Mouse (Mus musculus) lung, postnatal 0 days (tissue): ENCODE measurements around the gene Trim2. TPM values are rescaled to one million over a fixed set of nuclear protein-coding genes. Genes with fewer than 3 reads are reported as not detected.
A peak's percentile ranks its signal among the peaks of the same experiment; 100 is the strongest.

ENCODE experiments used
- ATAC-seq: fragments of 200-750 bp; cut with Nextera tagmentation; 2 replicates; pipeline ENCODE4 v1.8.0; 2017; ENCODE audit warnings: moderate library complexity
- DNase-seq: peaks from one replicate; pipeline ENCODE4 v3.0.0-alpha.2; 2016; ENCODE audit warnings: low spot score
- H3K27ac ChIP-seq: fragments of 300-500 bp; sonication (generic); 2 replicates; pipeline ENCODE4 v1.5.1; 2014; ENCODE audit warnings: antibody characterized with exemption, mild to moderate bottlenecking, low read length, mixed read lengths
- H3K27me3 ChIP-seq: fragments of 300-500 bp; sonication (generic); replicated peaks from 2 replicates; pipeline ENCODE4 v1.6.1; 2014; ENCODE audit warnings: low read length, mixed read lengths; ENCODE audit not compliant: insufficient read depth
- H3K36me3 ChIP-seq: fragments of 300-500 bp; sonication (generic); 2 replicates; pipeline ENCODE4 v1.6.1; 2014; ENCODE audit warnings: low read length, mixed read lengths; ENCODE audit not compliant: insufficient read depth
- H3K4me1 ChIP-seq: fragments of 300-500 bp; sonication (generic); 2 replicates; pipeline ENCODE4 v1.6.1; 2014; ENCODE audit warnings: antibody characterized with exemption, low read depth, low read length, mixed read lengths; ENCODE audit not compliant: insufficient read depth
- H3K4me2 ChIP-seq: fragments of 300-500 bp; sonication (generic); replicated peaks from 2 replicates; pipeline ENCODE4 v1.6.1; 2014; ENCODE audit warnings: low read depth, mild to moderate bottlenecking, low read length, moderate library complexity, mixed read lengths
- H3K4me3 ChIP-seq: fragments of 300-500 bp; sonication (generic); 2 replicates; pipeline ENCODE4 v1.5.1; 2014; ENCODE audit warnings: low read depth, low read length
- H3K9ac ChIP-seq: fragments of 300-500 bp; sonication (generic); replicated peaks from 2 replicates; pipeline ENCODE4 v1.6.1; 2014; ENCODE audit warnings: low read depth, mild to moderate bottlenecking
- H3K9me3 ChIP-seq: fragments of 300-500 bp; sonication (generic); 2 replicates; pipeline ENCODE4 v1.6.1; 2016; ENCODE audit warnings: low read length, mixed read lengths
- CTCF ChIP-seq: IDR thresholded peaks from 2 replicates; pipeline ENCODE4 v1.5.1; 2016; ENCODE audit warnings: antibody characterized with exemption, mild to moderate bottlenecking
- EP300 ChIP-seq: IDR thresholded peaks from 2 replicates; pipeline ENCODE4 v1.6.1; 2016; ENCODE audit warnings: antibody characterized with exemption, mild to moderate bottlenecking, control low read depth
- WGBS: fragments of 180-500 bp; shearing (Covaris S2); extraction: QIAGEN DNeasy Blood & Tissue Kit; methylation state at CpG from one replicate; pipeline ENCODE4 v1.1.7; 2014; 5-methylcytosine and 5-hydroxymethylcytosine counted together
- polyA plus RNA-seq: library from polyadenylated mRNA; unstranded; fragments of >200 nt; fragmentation: Nextera tagmentation; extraction: Ambion mirVana; gene quantifications from 2 replicates; pipeline ENCODE4 v1.2.1, GENCODE M21; 2015

The Trim2 gene
- polyA plus RNA-seq, 1 experiment from 2014 or later = 18.7 TPM

- no peak overlapping the region for H3K9ac ChIP-seq
- no peaks in the 10 kb centered on the region for H3K27me3 ChIP-seq
- H3K4me1 ChIP-seq = no peaks in the 10 kb centered on the region
- H3K4me2 ChIP-seq = no peak overlapping the region
- 29% methylated on average over 3 of the region's 3 CpGs for WGBS
- H3K4me3 ChIP-seq = no peak overlapping the region
- H3K27ac ChIP-seq = no peak overlapping the region
- no peaks in the 10 kb centered on the region for H3K9me3 ChIP-seq
- DNase-seq (peak; percentile 25), ATAC-seq (no peak)
- no peaks in the 10 kb centered on the region for H3K36me3 ChIP-seq
- TF ChIP-seq CTCF (peak; percentile 74), EP300 (no peak)
Measured at GRCm38 (mm10) chr3:84123461-84123860, 183.2 kb downstream of the Trim2 start.

DNA sequence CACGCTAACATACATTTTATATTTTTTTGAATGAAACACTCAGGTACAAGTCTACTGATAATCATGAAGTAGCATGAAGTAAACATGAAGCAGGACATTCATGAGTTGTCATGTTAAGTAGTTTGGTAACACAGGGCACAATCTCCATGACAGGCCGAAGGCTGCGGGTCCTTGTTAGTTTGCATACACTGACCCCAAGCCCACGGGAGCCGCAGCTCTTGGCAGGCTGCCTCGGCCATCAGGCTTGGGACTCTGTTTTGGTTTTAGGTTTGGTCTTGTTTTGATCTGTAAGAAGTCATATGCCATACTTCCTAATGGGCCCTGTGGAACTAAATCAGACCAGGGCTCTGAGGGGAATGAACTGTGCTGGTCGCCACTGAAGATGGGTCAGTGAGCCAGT, 188.0 kb downstream of the Trim2 start:
- H3K4me2 ChIP-seq = no peak overlapping the region
- no peaks in the 10 kb centered on the region for H3K27me3 ChIP-seq
- H3K4me1 ChIP-seq = no peaks in the 10 kb centered on the region
- DNase-seq = no peak
- no peak for TF ChIP-seq CTCF
- no peak for TF ChIP-seq EP300
- WGBS = 58% methylated on average over 7 of the region's 7 CpGs
- H3K9me3 ChIP-seq = no peaks in the 10 kb centered on the region
- no peak for ATAC-seq
- no peaks in the 10 kb centered on the region for H3K36me3 ChIP-seq
- 0 out of 2 replicates have a peak overlapping the region, but pooled peaks have one; percentile 3 for H3K27ac ChIP-seq
- no peak overlapping the region for H3K9ac ChIP-seq
- no peak overlapping the region for H3K4me3 ChIP-seq

DNA sequence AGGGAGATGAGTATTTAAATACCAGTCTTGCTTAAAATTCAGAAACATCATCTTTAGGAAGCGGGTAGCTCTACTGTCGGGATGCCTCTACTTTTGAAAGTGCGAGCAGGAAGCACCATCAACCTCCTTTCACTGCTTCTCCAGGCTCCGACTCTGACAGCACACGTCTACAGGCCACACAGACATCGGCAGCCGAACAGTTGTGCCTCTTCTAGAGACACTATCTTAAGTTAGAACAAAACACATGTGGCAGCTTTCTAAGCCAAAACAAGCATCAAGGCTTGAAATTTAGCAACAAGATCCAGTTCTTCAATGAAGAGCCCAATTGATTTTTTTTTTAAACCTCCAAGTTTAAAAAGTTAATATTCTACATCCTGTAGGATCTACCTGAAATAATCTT, 188.5 kb downstream of the Trim2 start:
- no peaks in the 10 kb centered on the region for H3K4me1 ChIP-seq
- no peak overlapping the region for H3K4me2 ChIP-seq
- H3K9me3 ChIP-seq = no peaks in the 10 kb centered on the region
- no peak for TF ChIP-seq CTCF
- TF ChIP-seq EP300 = no peak
- H3K36me3 ChIP-seq = no peaks in the 10 kb centered on the region
- WGBS = 57% methylated on average over 7 of the region's 7 CpGs
- DNase-seq = peak; percentile 60
- no peaks in the 10 kb centered on the region for H3K27me3 ChIP-seq
- no peak overlapping the region for H3K9ac ChIP-seq
- H3K4me3 ChIP-seq = no peak overlapping the region
- ATAC-seq = peak; percentile 56; the same call in 1 of the 2 replicates
- no peak overlapping the region for H3K27ac ChIP-seq

Other genes with a start within 250 kb of the Trim2 start
- gene Mnd1, start 151.1 kb downstream of the Trim2 start, polyA plus RNA-seq = 5.3 and 6.5 TPM in 2 replicates
- 0.57 and 0.75 TPM in 2 replicates for gene Gm6525, start 132.8 kb downstream of the Trim2 start, polyA plus RNA-seq
- 15.5 and 16.7 TPM in 2 replicates for gene Fhdc1, start 173.6 kb upstream of the Trim2 start, polyA plus RNA-seq